Mouse (Mus musculus) telencephalon, adult 2 months (tissue): ENCODE data around the gene Atxn7l3.
"Not testable (repeated sequence)": the region's sequence is repeated elsewhere in the genome, so short reads cannot be mapped to it uniquely, and the experiment has no call there.

Experiments used
- DNase-seq: peaks from one replicate; pipeline ENCODE4 v3.0.0-alpha.2; 2011; ENCODE audit warnings: low read depth, low spot score

Gene Atxn7l3

GRCm38 (mm10) chr11:102294887-102295597 is 1.4 kb downstream of the Atxn7l3 start:
- DNase-seq: peak; percentile 65

- DNase-seq: no peak
These were observed 2.0 kb downstream of the Atxn7l3 start for GRCm38 (mm10) chr11:102294416-102294815.

GRCm38 (mm10) chr11:102293971-102294370 is 2.5 kb downstream of the Atxn7l3 start:
- no peak for DNase-seq

GRCm38 (mm10) chr11:102291051-102291535 is 5.3 kb downstream of the Atxn7l3 start:
- no peak for DNase-seq

GRCm38 (mm10) chr11:102290141-102290540 is 6.3 kb downstream of the Atxn7l3 start:
- no peak for DNase-seq

GRCm38 (mm10) chr11:102289511-102290100 is 6.8 kb downstream of the Atxn7l3 start:
- DNase-seq: no peak

GRCm38 (mm10) chr11:102288913-102289312 is 7.5 kb downstream of the Atxn7l3 start:
- DNase-seq: no peak

GRCm38 (mm10) chr11:102288027-102288804 is 8.2 kb downstream of the Atxn7l3 start:
- no peak for DNase-seq

GRCm38 (mm10) chr11:102287485-102287884 is 8.9 kb downstream of the Atxn7l3 start:
- no peak for DNase-seq

GRCm38 (mm10) chr11:102285095-102285834 is 11.2 kb downstream of the Atxn7l3 start:
- DNase-seq: no peak

GRCm38 (mm10) chr11:102284501-102285094 is 11.8 kb downstream of the Atxn7l3 start, which contains the start of gene Tmub2:
TSS of gene Tmub2 (plus strand) at chr11:102284931.
- DNase-seq: peak; percentile 98

GRCm38 (mm10) chr11:102283922-102284321 is 12.5 kb downstream of the Atxn7l3 start:
- no peak for DNase-seq

GRCm38 (mm10) chr11:102280267-102280666 is 16.2 kb downstream of the Atxn7l3 start:
- not testable (repeated sequence) for DNase-seq

- DNase-seq: no peak
These were observed 16.8 kb downstream of the Atxn7l3 start for GRCm38 (mm10) chr11:102279595-102279994.

- DNase-seq: no peak
These were observed 18.7 kb downstream of the Atxn7l3 start for GRCm38 (mm10) chr11:102277754-102278153.

GRCm38 (mm10) chr11:102276411-102276915 is 20.0 kb downstream of the Atxn7l3 start:
- DNase-seq: no peak

- DNase-seq: no peak
These were observed 27.7 kb downstream of the Atxn7l3 start, which contains the start of gene Asb16 for GRCm38 (mm10) chr11:102268520-102269244. TSS of gene Asb16 (plus strand) at chr11:102268743.

GRCm38 (mm10) chr11:102267480-102267879 is 29.0 kb downstream of the Atxn7l3 start:
- DNase-seq: peak; percentile 62

GRCm38 (mm10) chr11:102266631-102267355 is 29.6 kb downstream of the Atxn7l3 start:
- DNase-seq: no peak
